Mouse (Mus musculus) urinary bladder, adult 18-20 months (tissue): ENCODE measurements around the gene Pomgnt2.
A peak's percentile ranks its signal among the peaks of the same experiment; 100 is the strongest.

Experiments used
- DNase-seq, 2 experiments: peaks; one replicate each; pipeline ENCODE4 v3.0.0; 2022; ENCODE audit warnings: low spot score in 2 of 2, mixed read lengths in 2 of 2

The Pomgnt2 gene

DNA sequence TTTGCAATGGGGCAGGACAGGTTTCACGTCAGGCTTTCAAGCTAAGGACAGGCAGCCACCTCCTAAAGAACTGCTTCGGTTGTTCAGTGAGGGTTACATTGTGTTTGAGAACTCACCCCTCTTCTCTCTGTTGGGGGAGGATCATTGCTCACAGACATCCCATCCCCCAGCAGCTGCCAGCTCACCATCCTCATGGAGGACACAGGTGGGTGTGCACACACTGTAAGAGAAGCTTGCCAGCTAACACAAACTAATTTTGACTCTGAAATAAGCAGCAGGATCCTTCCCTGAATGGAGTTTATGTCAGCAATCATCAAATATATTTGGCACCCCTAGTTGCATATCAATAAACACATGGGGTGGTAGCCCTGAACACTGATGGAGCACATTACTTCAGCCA, 15.9 kb upstream of the Pomgnt2 start:
- DNase-seq, result no peak

DNA sequence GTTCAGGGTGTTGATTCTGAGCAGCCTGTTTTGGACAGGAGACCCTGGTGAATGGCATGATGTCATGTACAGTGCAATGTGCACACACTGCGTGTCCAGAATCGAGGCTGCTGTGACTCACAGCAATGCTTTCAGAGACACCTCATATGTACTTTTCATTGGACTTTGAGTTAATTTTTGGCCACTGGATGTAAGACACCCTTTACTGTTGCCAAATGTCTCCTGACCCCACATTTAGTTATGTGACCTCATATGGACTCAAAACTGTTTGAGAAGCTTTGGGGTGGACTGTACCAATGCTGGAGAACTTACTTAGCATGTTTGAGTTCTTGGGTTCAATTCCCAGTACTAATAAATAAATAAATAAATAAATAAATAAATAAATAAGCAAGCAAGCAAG, 13.8 kb upstream of the Pomgnt2 start:
- no peak for DNase-seq

DNA sequence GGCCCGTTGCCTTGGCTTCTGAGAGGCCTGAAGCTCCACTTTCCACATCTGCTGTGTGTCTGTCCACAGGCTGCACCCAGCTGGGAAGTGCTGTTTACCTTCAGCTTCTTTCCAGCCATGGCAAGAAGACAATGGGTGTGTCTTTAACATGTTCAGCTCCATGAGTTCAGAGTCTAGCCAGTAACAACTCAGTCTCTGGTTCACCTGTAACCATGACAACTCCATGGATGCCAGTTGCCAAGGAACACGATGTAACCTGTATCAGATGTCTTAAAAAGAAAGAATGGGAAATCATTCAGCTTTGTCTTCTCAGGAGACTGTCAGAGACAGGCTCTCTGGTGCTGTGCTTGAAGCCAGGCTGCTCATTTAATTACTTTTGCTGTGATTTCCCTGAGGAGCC, 12.0 kb upstream of the Pomgnt2 start:
- DNase-seq, result no peak

DNA sequence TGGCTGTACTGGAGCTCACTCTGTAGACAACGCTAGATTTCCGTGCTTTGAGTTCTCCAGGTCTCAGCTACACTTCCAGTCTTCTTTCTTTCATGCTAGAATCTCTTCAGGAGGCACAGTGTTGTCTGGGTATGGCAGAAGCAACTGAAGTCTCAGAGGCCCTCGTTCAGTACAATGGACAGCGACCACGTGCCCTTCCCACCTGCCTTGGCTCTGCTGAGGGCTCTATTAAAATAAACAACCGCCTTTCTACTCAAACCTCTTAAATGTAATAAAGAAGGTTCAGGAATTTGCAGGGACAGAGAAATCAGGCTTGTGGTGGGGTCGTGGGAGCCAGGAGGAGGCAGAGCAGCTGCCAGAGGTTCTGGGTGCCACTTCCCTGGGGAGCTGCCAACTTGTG, 9.7 kb upstream of the Pomgnt2 start:
- no peak for DNase-seq

DNA sequence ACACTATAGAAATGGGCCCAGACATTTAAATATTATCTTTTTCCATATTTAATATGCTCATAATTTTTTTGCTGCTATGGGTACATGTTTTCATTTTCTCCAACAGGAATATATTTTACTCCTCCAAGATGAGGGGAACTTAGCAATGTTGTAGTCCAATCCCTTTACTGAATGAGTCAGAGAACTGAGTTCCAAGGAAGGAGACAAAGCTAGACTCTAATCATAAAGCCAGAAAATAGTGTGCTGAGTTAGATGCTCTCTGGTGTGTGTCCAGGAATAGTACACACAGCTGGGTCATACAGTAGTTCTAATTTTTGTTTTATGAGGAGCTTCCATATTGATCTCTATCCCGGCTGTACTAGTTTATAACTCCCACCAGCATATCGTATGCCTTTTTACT, 9.3 kb upstream of the Pomgnt2 start:
- no peak for DNase-seq

DNA sequence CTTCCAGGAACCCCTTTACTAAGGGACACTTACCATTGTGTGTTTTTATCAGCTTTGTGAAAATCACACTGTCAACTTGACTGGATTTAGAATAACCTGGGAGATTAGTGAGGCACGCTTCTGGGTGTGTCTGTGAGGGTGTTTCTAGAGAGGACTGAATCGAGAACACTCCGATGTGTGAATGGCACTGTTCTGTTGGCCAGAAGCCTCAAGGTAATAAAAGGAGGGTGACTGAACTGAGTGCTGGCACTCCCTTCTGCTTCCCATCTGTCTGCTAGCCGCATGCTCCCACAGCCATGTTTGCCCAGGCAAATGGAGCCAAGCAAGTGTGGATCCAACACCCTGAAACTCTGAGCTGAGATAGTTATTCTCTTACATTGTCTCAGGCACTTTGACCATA, 1.1 kb upstream of the Pomgnt2 start:
- DNase-seq, result no peak

DNA sequence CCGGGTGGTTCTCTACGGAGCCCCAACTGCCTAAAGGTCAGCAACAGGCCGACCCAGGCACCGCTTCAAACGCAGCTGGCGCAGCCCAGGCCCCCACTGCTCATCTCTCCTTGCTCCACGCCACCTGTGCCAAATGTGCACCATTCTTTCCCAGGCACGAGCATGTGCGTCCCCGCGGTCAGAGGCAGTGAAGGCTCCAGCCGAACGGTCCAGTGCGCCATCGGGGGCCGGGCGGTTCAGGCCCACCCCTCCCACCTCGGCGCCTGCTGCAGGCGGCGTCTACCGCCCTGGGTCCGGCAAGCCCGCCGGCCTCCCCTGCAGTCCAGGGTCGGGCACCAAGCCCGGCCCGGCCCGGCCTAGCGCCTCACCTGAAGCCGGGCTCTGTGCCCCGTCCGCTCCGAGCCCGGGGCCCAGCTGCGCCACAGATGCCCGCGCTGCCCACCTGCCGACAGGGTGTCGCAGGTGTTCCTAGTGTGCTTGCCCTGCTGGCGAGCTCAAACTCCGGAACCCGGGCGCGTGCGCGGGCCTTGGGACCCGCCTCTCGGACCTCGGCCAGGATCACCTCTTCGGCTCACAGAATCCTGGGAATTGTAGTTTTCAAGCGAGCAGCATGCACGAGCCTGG, 1.3 kb downstream of the Pomgnt2 start:
- peak; percentile 80 to 81 for DNase-seq

DNA sequence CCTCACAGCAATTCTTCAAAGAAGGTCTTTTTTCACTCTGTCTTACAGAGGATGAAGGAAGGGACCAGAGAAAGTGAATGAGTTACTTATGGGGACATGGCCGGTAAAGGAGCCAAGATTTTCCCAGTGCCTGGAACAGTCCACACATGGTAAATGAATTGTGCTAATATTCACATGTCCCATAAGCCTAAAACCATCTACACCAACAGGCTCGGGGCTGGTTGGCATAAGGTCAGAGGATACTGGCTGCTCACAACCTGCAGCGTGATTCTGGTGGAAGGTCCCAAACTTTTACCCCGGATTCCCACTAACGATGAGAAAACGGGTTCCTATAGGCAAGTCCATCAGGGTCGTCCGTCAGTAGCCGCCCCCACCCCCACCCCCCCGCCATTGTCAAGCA, 1.8 kb downstream of the Pomgnt2 start:
- no peak for DNase-seq

DNA sequence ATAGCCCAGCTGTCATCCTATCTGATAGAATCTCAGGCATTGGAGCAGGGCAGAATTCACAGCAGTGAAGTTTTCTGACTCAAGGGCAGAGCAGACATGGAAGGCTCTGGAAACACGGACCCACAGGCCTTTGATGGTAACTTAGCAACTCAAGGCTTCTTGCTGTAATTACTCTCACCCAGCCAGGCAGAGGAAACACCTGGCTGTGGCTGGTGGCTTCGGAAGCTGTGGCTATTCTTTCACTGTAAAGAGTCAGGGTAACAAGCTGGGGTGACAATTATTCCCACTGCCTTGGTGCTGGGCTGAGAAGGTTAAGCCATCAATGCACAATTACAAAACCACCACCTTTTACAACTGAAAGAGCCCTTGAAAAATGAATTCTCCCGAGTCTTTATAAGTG, 3.9 kb downstream of the Pomgnt2 start:
- no peak for DNase-seq

DNA sequence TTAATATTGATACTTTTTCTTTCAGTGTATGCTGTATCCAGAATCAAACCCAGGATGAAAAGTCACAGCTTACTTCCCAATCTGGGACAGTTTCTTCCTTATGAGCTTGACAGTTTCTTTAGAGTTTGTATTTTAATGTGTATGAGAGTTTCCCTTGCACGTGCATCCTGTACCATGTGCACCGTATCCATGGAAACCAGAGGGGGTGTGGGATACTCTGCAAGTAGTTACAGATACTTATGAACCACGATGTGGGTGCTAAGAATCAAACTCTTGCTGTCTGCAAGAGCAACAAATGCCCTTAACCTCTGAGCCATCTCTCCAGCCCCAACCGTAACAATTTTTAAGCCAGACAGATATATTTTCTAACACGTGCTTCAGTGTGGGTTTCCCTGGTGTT, 5.9 kb downstream of the Pomgnt2 start:
- no peak for DNase-seq

DNA sequence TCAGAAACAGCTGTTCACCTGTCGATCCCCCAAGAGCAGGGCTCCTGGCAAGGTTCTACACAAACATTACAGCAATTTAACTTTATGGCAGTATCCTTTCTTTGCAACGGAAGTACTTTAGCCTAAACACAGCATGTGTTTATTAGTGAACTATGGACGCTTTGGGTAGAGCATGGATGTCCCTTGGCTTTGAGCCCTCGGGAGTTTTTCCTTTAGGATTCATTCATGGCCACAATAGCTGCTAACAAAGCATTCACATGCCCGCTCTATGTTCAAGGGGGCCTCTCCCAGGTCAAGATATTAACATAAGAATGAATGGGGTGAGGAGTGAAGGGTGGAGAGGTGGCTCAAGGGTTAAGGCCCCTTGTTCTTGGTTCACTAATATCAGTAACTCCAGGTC, 7.4 kb downstream of the Pomgnt2 start:
- DNase-seq, result no peak

DNA sequence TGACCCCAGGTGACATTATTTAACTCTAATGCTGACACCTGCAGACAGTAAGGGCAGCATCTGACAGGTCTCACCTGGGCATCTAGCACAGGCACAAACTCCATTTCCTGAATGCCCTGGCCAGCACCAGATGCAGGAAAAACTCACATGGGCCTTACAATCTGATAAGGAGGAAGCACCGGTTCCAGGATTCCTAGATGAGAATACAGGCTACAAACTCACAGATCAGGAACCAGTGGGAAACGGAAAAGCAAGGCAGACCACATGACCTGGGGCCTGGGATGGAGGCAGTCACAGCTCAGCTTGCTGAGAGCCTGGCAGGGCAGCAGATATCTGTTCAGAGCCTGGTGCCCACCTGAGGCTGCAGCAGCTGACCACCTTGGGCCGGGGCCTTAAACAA, 8.0 kb downstream of the Pomgnt2 start:
- DNase-seq, result no peak

DNA sequence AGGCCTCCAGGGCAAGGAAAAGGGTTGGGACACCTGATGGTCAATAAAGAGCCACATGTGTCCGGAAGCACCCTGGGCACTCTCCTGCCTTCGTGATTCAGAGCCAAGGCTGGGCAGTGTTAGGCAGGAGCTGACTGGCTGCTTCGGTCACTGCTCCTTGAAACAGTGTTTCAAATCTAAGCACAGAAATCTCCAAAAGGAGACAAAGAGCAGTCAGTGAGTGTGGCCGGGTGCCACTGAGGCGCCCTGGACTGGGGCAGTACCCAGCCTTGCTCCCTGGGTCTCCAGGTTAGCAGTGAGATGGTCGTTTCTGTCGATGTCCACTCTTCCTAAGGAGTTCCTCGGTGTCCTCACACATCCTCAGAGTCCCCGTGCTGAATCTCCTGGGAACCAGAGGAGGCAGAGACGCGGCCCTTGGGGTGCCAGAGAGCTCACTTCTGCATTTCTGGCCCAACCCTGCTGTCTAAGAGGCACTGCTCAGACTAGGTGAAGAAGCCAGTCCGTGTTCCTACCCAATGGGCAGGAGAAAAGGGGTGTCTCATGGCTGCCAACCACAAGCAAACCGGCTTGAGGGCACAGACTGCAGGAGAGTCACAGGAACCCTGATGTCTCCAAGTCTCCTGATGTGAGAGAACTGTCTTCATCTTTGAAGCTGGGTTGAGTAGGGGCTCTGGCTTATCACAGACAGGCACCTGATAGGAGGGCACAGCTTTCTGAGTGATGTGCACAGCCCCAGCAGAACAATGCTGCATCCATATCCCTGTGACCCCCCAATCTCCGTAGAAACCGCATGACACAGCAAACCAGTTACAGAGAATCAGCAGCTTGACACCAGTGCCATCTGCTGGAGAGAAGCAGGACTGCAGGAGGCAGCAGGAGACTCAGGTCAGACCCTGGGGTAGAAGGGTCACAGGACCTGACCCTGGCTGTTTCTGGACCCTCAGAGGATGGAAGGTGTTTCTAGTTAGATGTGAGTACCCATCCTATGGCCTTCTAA, 12.1 kb downstream of the Pomgnt2 start:
- DNase-seq, result peak in 1 of 2 experiments; percentile 62

DNA sequence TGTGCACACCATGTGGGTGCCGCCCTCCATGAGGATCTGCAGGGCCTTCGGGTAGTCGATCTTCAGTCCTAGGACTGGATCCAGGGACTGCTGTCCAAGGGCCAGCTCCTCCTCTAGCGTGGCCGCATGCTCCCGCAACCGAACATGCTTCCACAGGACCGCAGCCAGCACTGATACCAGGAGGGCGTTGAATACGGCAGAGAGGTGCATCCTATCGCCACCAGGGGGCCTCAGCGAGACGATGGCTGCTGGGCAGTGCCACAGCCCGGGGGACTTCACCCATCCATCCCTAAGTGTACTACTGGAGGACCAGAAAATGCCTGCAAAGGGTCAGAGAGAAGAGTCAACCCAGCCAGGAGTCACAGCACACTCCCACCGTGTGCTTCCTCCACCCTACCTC, 13.4 kb downstream of the Pomgnt2 start:
- DNase-seq, result peak in 1 of 2 experiments; percentile 66

DNA sequence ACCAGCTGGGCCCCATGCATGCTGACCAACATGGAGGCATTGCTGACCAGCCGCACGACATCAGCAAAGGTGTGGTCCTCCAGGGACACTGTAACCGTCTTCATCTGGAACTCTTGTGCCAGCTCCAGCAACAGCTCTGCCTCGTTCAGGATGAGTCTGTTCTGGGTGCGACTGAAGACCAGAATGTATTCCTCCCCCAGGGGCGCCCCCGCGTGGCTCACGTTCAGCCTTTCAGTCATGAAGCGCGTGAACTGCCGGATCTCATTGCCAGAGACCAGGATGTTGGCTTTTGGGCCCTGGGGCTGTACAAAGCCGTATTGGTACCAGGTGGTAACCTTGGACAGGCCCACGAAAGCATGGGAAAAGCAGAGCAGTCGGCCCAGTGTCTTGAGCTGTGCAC, 14.2 kb downstream of the Pomgnt2 start:
- DNase-seq, result no peak

DNA sequence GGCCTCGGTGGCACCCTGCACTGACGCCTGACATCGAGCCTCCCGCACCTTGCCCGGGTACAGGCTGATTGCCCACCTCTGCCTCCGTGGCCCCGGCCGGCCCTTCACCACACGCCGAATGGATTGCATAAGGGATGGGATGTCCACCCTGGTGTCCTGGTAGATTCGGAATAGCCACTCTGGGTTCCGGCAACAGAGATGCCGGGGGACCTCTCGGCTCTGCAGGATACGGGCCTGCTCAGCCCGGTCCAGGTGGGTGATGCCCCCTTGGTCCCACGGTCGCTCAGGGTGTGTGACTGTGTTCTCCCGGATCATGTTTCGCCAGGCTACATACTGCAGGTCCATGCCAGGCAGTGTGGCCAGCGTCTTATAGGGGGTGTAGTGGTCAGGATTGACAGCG, 14.7 kb downstream of the Pomgnt2 start:
- no peak for DNase-seq

DNA sequence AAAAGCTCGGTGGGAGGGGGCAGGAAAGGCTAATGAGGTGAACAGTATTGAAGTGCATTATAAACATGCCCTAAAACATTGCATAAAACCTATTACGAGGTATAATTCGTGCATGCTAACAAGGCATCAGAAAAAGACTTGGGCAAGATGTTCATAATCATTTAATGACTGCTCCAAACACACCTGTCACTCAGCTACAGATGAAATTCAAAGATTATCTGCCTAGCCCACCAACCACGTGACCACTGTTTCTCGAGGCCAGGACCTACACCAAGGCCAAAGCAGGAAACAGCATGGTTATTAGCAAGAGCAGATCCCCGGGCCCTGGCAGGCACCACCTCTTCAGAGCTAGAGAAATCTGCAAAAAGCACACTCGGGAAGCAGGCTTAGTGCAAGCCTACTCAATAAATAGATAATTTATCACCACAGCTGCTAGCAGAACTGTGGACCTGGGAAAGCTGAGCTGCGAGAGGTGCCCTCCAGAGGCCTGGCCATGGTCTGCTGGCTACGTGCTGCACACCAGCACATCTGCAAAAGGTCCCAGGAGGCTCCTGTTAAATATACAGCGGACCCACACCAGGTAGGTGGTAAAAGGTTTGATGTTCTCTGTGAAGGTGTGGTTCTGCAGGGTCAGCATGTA, 15.3 kb downstream of the Pomgnt2 start:
- DNase-seq, result no peak

DNA sequence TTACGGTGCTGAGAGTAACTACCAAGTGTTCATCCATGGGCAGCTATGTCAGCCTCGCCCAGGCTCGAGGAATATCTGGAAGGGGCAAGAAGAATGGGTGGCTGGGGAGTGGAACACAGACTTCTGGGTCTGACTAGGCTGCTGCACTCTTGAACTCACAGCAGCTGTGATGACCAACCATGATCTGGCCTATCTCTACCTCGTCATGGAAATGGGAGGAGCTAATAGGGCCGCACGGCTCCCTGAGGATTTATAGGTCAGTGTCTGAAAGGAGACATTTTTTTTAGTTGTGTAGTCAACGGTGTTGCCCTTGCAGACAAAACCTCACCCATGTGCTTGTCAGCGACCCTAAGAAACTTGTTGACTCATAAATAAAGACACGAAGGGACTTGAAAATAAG, 15.9 kb downstream of the Pomgnt2 start:
- no peak for DNase-seq

DNA sequence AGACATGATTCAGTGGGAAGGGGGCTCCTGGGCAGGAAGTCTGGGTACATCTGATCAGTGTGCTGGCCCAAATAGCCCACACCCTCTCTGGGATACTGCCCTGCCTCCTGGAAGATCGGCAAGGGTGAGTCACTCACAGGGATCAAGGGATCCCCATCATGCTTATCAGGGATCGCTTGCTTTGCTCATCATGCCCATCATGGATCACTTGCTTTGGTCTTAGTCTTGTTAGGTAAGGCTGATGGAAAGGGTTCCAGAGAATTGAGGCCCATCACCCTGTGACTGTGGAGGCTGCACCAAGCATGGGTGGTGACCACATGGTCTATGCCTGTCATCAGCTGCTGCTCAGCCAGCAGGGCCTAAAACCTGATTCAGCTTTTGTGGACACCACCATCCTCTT, 21.6 kb downstream of the Pomgnt2 start:
- DNase-seq, result no peak

DNA sequence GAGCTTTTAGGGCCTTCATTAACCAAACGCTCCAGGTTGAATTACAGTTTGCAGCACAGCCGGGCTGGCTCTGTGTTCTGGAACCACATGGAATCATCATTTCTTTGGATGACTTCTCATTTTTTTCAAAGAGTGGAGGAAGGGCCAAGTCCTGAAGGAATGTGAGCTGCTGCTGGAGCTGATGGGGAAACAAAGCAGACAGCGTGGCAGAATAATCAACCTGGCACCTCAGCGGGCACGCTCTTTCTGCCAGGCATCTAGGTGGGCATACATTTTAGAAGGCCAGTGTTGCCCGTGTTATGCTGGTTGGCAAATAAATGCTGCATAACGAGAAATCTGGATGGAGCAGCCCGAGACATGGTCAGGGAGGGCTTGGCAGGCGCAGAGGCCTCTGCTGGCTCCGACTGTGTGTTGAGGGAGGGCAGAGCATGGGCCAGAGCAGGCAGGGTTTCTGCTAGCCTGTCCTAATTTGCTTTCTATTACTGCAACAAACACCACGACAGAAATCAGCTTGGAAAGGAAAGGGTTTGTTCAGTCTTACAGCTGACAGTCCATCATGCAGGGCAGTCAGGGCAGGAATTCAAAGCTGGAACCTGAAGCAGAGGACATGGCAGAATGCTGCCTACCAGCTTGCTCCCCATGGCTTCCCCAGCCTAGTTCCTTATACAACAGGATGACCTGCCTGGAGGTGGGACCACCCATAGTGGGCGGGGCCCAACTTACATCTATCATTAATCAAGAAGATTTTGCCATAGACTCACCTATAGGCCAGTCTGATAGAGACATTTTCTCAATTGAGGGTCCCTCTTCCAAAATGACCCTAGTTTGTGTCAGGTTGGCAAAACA, 22.5 kb downstream of the Pomgnt2 start:
- no peak for DNase-seq

DNA sequence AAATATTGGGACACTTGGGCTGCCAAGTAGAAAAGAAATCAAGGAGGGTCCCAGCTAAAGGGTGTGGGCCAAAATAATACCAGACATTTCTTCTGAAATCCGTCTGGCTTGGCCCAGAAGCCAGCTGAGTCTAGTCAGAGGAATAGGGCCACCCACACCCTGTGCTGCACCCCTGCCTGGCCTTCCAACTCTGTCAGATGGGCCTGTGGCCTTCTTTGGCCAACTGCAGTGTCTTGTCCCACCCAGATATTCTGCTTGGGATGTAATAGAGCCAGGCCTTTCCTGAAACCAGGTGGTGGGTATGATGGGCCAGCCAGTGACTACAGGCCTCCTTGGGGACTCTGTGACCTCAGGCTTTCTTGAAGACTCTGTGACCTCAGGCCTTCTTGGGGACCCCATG, 23.7 kb downstream of the Pomgnt2 start:
- no peak for DNase-seq

DNA sequence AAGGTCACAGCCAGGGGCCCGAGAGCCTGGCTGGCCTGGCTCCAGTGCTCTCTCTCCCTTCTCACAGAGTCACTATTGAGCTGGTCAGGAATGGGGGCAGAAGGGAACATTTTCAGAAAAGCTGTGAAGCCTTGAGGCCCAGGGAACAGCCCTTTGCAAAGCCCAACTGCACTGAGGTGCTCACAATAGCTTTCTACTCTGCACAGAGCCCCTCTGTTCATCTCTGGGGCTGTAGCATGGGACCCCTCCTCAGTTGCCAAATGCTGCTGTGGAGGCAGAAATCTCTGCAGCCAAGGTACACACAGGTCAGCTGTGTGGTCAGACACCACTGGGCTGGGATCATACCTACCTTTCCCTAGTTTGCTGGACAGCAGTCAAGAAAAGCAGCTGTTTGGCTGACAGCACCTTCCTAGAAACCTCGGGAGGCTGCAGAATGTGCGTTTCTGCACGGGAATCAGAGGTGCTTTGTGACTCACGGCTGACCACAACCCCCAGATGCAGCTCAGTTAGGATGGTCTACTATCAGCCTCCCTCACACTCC, 27.0 kb downstream of the Pomgnt2 start:
- no peak for DNase-seq
